Mouse (Mus musculus) thymus, adult 2 months (tissue): ENCODE results near the gene Amotl1.

Experiments
- CTCF ChIP-seq: fragments of 200-500 bp; IDR thresholded peaks from 2 replicates; pipeline ENCODE4 v1.5.1; 2012; ENCODE audit warnings: mild to moderate bottlenecking, control low read depth, low read length, moderate library complexity, borderline replicate concordance; ENCODE audit not compliant: control insufficient read depth, poor library complexity, insufficient read depth; ENCODE audit errors: extremely low read depth
- POLR2A ChIP-seq: fragments of 200-500 bp; IDR thresholded peaks from 2 replicates; pipeline ENCODE4 v1.6.1; 2012; ENCODE audit warnings: mild to moderate bottlenecking, low read length, control low read depth, moderate library complexity; ENCODE audit not compliant: control insufficient read depth, poor library complexity, insufficient read depth; ENCODE audit errors: extremely low read depth

DNA sequence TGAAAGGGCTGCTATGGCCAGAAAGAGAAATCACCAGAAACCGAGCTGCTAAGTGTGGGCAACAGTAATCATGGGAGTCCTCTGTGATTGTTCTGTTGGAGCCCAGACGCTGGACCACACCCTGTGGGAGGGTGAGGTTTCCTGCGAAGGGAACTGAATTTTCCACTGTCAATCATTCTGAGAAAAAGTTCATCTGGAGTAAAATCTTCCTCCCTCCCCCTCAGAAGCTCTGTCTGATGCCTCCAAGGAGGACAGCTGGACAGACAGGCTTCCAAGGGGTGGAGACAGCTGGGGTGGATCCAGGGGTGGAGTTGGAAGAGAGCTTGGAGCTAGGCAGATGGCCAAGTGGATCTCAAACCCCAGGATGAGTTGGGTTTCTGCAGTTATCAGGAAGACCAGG is 19.8 kb downstream of the Amotl1 start:
- TF ChIP-seq CTCF, result no peak
- TF ChIP-seq POLR2A, result no peak
